Mouse (Mus musculus) brain, adult 10 weeks (tissue): Measurements from ENCODE around the gene Dtx3. TPM values are rescaled to one million over a fixed set of nuclear protein-coding genes. Genes with fewer than 3 reads are reported as not detected.

Experiments used
- polyA plus RNA-seq: library from polyadenylated mRNA; stranded (reverse); fragments of 350-450 nt; fragmentation: Illumina TruSeq; extraction: RNeasy Lipid Tissue Mini Kit (QIAGEN cat#74804); gene quantifications from one replicate; pipeline ENCODE4 v1.2.3, GENCODE M21; 2015; ENCODE audit warnings: low read depth, low replicate concordance

Gene Dtx3
- polyA plus RNA-seq = 238 TPM

DNA sequence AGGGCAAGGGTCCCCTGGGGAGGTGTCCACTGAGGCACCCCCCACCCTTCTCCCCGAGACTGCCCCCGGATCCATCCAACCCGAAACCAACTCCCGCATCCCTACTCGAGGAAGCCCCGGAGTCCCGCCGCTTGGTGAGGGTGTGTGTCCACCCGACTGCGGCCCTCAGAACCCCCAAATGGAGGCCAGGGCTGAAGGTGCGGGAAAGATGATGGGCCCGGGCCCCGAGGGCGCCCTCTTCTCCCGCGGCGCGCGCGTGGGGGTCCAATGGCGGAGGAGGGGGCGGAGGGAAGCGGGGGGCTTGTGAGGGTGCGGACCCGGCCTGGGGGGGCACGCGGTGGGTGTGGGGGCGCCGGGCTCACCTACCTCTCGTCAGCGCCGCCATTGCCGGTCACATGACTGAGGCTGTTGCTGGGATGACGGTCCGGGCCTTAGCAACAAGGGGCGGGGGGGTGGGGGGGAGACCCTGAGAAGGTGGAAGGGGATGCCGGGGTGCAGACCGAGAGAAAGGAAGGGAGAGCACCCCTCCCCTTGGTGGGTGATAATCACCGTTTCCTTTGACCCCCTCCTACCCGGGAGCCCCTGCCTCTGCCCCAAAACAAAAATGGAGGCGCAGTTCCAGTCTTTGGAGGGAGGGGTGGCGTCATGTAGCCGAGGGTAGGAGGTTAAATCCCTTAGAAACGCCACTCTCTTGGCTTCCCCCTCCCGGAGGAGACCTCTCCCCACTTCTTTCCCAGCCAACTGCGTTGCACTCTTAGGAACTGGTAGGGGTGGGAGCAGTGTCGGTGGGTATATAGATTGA is at the start of gene Dtx3:
Dtx3 (minus strand) TSS at position 401 of the 802 bp plus-strand sequence.

DNA sequence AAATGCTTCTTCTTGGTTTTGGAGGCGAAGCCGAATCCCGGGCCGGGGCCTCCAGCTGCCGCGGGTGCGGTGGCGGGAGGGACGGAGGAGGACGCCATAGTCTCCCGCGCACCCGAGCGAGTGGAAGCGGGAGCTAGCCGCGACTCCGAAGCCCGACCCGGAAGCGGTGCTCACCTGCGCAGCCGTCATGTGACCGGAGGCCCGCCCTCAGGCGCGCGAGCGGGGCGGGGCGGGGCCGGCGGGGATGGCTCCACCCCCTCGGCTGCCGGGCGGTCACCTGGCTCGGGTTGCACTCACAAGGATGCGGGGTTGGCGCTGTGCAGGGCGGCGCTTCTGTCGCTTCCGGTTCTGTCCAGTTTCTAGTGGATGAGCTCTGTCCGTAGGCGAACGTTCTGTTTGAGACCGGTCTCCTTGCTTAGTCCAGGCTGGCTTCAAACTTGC is 15.9 kb upstream of the Dtx3 start, which contains the start of gene Pip4k2c:
Pip4k2c (minus strand) TSS at position 172 of the 441 bp plus-strand sequence.

GRCm38 (mm10) chr10:127189651-127190381 is 5.7 kb downstream of the Dtx3 start, which contains the start of gene Arhgef25:
Gene Arhgef25 (minus strand): TSS chr10:127190083.

DNA sequence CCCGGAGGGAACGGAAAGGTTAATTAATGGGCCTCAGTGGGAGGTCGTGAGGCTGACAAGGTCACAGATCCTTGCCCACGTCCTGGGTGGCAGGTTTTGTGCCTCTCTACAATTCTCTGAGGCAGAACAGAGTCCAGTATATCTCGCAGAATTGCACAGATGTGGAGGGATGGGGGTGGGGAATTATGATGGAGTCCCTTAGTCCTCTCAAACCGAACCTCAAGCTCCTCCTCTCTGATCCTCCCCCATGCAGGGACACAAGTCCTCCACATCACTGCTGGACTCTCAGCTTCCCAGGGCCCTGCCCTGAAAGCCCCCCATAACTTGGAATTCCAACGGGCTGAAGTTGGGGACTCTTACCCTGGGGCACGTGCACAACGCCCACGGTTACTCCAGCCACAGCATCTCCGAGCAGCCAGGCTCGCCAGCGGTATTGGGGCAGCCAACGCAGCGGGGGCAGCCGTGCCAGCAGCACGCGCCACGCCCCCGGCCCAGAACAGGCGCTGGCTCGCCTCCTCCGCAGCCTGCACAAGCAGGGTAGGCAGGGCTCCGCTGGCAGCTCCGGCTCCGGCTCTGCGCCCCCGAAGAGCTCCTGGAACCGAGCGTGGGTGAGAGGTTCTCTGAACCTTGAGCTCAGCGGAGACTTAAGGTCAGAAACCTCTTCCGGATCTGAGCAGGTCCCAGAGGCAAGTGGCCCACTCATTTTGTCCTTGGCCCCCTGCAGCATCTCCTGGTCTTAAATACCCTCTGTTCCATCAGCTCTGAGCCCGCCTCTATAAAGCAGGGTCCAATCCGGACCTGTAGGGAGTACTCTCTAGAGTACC is 15.4 kb downstream of the Dtx3 start, which contains the start of gene Slc26a10:
Slc26a10 (minus strand) TSS at position 775 of the 824 bp plus-strand sequence.

DNA sequence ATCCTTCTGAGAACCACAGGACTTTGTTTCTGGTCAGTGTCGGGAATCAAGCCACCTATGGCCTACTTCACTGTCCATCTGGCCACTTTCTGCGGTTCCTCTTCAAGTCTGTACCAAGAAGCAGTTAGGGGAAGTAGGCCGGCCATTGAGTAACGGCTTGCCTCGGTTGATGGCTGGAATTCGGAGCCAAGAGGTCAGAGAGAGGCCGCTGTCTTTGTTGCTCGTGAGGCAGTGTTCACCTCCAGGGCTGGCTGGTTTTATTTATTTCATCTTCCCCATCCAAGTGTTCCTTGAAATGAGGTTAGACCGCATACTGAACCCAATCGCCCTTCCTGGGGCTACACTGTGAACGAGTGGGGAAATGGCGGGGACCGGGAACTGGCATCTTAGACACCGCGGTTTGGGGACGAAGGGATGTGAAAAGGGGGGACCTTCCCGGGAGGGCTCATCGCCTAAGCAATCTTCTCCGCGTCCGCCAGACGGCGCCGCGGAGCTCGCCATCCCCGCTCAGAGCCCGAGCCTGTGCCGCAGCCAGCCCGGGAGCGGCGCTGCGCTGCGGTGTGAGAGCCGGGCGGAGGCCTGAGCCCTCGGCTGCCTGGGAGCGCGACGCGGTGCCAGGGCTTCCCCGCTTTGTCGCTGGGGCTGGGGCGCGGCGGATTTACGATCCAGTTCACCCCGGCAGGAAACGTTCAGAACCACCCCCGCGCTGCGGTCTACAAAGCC is 30.7 kb downstream of the Dtx3 start, which contains the start of gene B4galnt1:
B4galnt1 (plus strand) TSS at position 595 of the 723 bp plus-strand sequence.

Other genes with a start within 250 kb of the Dtx3 start
- gene Ctdsp2, start 217.0 kb downstream of the Dtx3 start, polyA plus RNA-seq = 50.5 TPM
- gene Avil, start 195.0 kb downstream of the Dtx3 start, polyA plus RNA-seq = 0.52 TPM
- 28.8 TPM for gene Tsfm, start 164.9 kb downstream of the Dtx3 start, polyA plus RNA-seq
- gene Mettl1, start 154.3 kb downstream of the Dtx3 start, polyA plus RNA-seq = 12.4 TPM
- not detected for gene Eef1akmt3, start 154.2 kb downstream of the Dtx3 start, polyA plus RNA-seq
- 0.46 TPM for gene Cyp27b1, start 147.5 kb downstream of the Dtx3 start, polyA plus RNA-seq
- gene March9, start 135.5 kb downstream of the Dtx3 start, polyA plus RNA-seq = 12.9 TPM
- 117 TPM for gene Cdk4, start 132.2 kb downstream of the Dtx3 start, polyA plus RNA-seq
- gene Tspan31, start 125.5 kb downstream of the Dtx3 start, polyA plus RNA-seq = 99.1 TPM
- 315 TPM for gene Agap2, start 120.4 kb downstream of the Dtx3 start, polyA plus RNA-seq
- gene Os9, start 74.6 kb downstream of the Dtx3 start, polyA plus RNA-seq = 108 TPM
- gene B4galnt1, start 30.5 kb downstream of the Dtx3 start, polyA plus RNA-seq = 103 TPM
- gene Slc26a10, start 15.1 kb downstream of the Dtx3 start, polyA plus RNA-seq = 5.2 TPM
- gene Arhgef25, start 5.6 kb downstream of the Dtx3 start, polyA plus RNA-seq = 181 TPM
- 84.7 TPM for gene Pip4k2c, start 15.9 kb upstream of the Dtx3 start, polyA plus RNA-seq
- gene Kif5a, start 67.6 kb upstream of the Dtx3 start, polyA plus RNA-seq = 1,243 TPM
- 329 TPM for gene Dctn2, start 70.6 kb upstream of the Dtx3 start, polyA plus RNA-seq
- 25.4 TPM for gene Mbd6, start 93.3 kb upstream of the Dtx3 start, polyA plus RNA-seq
- gene Mars, start 116.1 kb upstream of the Dtx3 start, polyA plus RNA-seq = 67.4 TPM
- gene Arhgap9, start 126.2 kb upstream of the Dtx3 start, polyA plus RNA-seq = 1.1 TPM
- gene Gli1, start 146.2 kb upstream of the Dtx3 start, polyA plus RNA-seq = 1.8 TPM
- gene Inhbe, start 158.7 kb upstream of the Dtx3 start, polyA plus RNA-seq = 0.13 TPM
- not detected for gene Inhbc, start 174.7 kb upstream of the Dtx3 start, polyA plus RNA-seq
- 195 TPM for gene R3hdm2, start 184.6 kb upstream of the Dtx3 start, polyA plus RNA-seq